Mouse (Mus musculus): ENCODE data around the gene C130050O18Rik.

The C130050O18Rik gene

DNA sequence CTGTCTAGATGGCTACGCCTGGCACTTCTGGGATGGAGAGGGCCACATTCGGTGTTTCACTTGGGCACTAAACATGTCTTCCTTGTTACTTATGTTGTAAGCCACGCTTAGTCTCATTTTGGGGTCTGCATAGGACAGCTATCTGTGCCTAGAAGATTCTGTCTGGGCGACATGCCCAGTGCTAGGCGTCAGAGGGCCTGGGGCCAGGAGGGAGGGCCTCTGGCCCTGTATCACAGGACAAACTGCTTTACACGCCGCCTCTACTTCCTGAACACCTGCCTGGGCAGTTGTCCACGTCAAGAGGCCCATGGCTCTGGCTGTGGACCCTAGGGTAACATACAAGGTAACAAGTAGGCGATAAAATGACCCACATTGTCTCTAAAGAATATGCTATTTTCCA is 22.9 kb downstream of the C130050O18Rik start:
- DNase-seq (ENCODE audit: low spot score): no peak

DNA sequence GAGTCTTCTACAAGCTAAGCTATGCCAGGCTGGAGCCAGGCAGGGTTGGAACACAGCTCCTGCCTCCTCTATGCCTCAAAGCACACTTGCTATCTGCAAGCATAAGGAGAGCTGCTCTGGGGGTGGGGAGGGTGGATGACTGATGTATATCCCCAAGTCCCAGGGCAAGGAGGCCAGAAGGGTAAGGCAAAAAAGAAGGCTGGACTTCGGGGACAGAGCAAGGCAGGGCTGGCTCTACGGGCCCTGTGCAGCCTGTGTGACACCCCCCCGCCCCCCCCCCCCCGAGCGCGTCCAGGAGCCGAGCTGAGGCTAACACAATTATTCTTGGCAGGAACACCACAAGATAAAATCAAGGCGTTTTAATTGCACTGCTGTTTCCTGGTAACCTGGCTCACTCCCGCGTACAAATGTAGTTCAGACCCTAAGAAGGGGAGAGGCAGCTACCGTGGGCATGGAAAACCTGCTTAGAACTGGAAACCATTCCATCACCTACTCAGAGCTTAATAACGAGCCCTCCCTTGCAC is 24.8 kb downstream of the C130050O18Rik start:
- no peak for DNase-seq (ENCODE audit: low spot score)

DNA sequence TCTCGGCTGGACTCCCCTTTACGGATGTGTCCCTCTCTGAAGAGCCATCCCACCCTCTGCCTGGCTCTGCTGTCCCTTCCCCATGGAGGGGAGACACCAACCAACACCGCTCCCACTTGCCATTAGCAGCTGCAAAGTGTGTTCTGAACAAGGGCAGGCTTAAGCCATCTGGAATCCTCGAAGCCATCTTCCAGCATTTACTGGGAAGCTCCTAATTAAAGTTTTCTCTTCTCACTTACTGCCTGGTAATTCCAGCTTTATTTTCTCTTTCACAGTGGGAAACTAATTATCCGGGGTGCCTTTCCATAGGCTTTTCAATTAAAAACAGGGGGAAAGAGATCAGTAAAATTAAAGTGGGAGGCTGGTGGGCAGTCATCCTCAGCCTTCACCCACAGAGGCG is 27.3 kb downstream of the C130050O18Rik start:
- DNase-seq (ENCODE audit: low spot score): no peak

DNA sequence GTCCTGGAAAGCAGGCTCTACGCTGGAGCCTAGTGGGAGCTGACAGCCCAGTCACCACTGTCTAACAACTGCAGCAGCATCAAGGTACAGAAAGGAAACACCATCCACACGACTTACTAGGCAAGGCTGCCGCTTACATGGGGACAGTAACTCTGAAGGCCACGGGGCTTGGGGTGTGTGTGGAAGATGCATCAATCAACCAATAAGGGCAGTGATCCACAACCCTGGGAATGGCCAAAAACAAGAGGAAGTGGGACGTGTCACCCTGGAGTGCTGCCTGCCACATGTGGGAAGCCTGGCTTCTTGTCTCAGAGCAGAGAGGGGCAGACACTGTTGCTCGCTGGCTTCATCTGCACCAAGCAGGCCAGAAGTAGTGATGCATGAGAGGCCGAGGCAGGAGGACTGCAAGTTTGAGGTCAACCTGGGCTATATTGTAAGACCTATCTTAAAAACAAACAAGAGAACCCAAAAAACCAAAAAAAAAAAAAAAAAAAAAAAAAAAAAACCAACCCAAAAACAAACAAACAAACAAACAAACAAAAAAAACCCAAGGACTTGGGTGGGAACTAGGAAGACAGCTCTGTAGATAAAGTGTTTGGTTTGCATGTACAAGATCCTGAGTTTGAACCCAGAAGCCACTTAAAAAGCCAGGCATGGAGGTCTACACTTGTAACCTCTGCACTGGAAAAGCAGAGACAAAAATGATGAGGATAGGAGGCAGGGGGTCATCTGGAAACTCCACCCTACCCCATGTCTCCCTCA is 27.8 kb downstream of the C130050O18Rik start:
- no peak for DNase-seq (ENCODE audit: low spot score)

DNA sequence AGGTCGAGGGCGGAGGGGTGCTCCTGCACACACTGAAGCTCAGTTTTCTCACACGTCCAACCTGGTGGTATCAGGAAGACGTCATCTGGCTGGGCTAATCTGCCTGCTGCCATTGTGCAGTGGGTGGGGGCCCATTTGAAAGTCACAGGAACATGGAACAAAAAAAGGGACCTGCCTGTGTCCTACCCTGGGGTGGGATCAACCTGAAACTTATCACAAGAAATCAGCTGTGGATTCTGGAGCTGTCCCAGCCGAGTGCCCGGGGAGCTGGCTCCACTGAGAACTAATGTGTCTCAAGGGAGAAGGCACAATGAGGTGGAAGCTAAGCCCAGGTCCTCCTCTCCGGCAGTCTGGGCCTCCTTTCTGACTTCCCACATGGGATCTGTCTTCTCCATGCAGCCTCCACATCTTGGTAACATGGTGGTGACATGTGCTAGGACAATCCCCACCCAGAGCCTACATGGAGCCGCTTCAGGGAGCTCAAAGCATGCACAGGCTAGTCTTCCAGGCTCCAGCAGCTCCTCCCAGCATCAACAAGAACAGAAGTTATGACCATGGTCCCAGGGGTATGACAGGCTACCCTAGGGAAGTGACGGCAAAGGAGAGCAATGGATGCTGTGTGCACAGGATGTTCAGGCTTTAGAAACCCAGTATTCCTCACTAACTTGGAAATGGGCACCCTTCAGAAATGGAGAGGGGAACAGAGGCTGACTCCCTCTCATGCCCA is 28.9 kb downstream of the C130050O18Rik start:
- no peak for DNase-seq (ENCODE audit: low spot score)

DNA sequence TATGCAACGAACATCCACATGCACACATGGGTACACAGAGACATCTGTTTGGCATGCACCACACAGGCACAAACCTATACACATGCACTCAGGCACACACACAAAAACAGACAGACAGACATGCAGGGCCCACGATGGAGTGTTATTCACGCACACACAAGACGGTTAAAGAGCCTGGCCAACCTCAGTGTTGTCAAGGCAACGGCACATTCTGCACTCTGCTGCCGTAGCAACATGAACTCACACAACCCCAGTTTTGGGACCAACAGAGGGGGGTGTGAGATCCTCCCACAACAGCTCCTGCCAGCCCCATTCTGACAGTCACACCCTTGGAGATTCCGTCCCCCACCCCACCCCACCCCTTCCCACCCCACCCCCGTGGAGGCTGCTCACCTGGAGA is 29.9 kb downstream of the C130050O18Rik start:
- no peak for DNase-seq (ENCODE audit: low spot score)

DNA sequence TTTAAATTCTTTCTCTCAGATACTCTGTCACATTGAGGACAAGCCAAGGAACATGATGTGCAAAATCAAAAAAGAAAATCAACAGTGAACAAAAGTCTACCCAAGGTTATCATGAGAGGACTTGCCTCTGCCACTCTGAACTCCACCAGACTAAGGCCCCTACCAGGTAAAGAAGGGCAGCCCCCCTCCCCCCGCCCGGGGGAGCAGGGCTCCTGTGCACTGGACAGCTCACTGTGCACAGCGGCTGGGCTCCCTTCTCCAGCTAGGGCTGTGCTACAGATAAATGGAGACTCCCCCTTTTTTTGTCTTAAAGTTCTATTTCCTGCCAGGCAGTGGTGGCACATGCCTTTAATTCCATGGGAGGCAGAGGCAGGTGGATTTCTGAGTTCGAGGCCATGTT is 32.7 kb downstream of the C130050O18Rik start:
- peak; percentile 64 for DNase-seq (ENCODE audit: low spot score)

DNA sequence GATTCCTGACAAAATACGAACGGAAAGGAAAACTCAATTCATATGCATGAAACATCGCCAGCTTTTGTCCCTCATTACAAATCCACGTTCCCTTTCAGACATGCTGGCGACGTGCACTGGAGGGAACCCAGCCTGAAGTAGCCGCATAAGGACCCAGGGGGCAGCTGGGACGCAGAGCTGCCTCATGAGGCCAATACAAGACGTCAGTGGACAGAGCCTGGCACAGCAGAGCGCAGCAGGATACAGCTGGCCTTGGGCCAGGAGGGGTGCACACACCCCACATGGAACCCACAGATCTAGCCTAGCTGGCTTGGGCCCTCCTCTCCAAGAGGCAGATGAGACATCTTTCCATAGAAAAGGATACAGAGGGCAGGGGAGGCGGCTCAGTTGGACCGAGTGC is 33.4 kb downstream of the C130050O18Rik start:
- no peak for DNase-seq (ENCODE audit: low spot score)

DNA sequence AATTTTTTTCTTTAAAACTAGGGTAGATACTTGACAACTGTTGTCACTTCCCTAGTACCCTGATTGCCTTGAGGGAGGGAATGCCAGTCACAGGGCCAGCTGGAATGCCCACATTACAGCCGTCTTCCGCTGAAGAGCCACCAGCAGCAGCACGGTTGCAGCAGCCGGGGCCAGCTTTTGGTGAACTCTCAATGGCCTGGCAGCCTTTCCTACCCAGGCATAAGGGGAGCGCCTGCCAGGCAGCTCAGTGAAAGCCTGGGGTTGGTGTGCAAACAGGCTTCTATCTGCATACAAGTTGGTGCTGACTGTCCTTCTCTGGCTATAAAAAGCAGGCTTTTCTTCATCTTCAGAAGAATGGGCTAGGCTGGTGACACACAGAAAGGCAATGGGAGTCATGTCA is 35.4 kb downstream of the C130050O18Rik start:
- DNase-seq (ENCODE audit: low spot score): no peak

DNA sequence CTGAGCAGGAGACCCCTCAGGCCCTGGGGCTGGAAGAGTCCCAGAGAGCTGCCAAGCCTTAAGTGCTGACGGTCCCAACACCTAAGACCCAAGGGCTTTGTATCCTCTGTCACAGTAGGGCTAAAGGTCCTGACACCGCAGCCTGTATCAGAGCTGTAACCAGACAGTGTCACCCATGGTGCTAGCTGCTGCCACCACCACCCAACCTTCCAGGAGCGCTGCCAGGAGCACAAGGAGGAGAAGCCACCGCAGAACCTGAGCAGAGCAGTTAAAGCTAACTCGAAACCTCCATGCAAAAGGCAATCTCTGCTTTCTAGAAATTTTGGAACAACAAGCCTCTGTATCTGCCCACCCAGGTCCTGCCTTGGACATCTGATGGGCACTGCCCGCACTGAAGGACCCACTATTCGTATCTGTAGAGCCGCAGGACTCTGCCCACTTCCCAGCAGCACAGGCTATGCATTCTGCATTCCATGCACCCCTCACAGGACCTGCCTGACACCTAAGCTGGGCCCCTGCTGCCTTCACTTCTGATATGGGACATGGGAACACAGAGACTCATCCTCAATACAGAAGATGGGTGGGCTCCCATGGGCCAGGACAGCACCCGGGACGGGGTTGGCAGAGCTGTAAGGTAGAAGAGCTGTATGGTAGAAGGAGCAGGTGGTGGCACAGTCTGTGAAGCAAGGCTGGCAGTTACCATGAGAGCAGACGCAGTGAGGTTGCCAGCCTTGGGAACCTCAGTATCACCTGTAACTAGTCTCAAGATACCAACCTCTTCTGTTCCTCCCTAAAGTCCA is 36.0 kb downstream of the C130050O18Rik start:
- no peak for DNase-seq (ENCODE audit: low spot score)

DNA sequence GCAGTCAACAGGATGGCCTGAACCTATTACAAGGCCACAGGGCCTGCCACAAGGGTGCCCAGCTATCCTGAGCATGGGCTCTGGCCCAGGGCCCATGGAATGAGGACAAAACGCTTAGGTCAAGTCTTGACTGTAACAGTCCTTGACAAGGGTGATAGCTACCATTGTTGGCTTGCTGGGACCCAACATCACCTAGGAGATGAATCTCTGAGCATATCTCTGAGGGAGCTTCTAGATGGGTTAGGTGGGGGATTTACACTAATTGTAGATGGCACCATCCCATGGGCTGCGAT is 36.6 kb downstream of the C130050O18Rik start:
- no peak for DNase-seq (ENCODE audit: low spot score)

DNA sequence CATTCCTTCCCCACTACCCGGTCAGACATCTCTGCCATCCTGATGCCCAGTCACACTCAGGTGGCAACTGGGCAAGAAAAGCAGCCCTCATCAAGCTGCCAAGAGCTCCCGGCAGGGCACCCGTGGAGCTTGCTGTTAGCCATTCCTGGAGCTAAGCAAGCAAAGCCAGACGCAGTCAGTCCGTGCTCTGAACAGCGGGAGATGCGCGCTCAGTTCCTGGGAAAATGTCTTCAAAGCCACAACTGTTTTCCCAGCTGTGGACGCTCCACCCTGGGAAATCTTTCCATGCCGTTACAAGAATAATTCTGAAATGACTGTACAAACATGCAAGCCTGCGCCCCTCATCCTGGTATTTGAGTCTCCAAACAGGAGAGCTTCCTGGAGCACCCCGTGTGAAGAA is 37.3 kb downstream of the C130050O18Rik start:
- DNase-seq (ENCODE audit: low spot score): no peak

DNA sequence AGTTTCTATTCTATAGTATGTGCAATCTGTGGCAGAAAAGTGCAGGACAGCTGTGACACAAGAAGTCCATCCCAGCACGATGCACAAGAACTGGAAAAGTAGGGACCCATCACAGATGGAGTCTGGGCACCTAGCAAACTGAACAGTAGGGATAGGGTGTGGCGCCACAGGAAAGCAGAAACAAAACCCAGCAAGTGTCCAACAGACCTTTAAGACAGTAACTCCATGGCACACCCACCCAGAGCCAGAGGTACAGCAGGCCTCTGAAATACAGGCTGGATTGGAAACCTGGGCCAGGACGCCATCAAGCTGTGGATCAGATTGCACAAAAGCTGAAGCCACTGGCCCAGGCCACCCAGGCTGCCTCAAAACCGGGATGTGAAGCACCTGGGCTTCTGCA is 37.9 kb downstream of the C130050O18Rik start:
- DNase-seq (ENCODE audit: low spot score): no peak

DNA sequence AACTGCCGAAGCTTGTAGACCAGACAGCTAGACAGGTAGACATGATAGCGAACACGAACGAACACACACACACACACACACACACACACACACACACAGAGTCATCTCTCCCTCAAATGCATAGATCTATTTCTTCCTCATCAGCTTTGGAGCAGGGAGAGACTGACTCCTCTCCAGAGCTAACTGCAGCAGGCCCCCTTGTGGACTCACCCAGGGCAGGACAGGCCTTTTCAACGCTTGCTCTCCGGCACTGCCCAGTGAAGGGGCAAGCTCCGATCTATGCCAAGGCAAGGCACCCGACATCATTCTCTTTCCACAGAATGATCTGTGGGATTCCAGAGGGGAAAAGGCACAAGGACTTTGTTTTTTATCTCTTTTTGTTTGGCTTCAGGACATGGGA is 40.2 kb downstream of the C130050O18Rik start:
- DNase-seq (ENCODE audit: low spot score): peak; percentile 67

DNA sequence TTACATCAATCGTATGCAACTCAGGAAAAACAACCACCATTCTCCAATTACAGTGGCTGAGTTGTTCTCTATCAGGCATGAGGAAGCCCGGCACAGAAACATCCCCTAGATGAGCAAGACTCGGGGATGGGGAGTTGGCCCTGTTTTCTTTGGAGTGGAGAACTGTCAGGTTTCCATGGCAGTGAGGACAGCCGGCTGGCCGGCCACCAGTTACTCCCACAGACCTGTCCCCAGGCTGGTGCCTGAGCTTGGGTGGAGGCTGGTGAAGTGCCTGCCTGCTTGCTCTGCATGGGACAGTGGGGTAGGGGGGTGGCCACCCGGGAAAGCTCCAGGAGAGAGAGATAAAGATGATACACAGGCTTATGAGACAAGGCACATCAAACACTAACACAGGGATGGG is 42.9 kb downstream of the C130050O18Rik start:
- DNase-seq (ENCODE audit: low spot score): no peak

DNA sequence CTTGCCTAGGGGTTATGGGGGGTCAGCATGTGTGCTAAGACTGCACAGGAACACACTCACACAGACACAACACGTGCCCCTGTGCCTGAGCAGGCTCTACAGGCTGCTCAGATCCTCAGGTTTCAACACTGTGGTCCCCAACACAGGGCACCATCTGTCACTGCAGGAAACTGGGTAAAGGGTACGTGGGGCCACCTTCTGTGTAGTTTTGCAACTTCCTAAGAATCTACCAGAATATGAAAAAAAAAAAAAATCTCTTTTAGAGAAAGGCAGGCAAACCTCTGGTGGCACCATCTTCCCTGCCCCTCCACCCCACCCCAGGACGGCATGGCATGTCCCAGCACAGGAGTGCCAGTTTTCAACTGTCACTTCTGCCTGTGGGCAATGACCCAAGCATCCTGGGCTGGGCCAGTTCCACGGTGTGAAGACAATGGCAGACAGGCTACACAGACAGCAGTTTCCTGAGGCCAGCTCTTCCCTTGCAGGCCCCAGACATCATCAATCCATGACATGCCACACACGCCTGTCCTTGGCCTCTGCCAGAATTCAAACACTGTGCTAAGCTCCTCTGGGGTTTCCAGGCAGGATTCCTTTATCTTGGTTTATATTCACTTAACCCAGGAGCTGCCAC is 44.2 kb downstream of the C130050O18Rik start:
- no peak for DNase-seq (ENCODE audit: low spot score)

DNA sequence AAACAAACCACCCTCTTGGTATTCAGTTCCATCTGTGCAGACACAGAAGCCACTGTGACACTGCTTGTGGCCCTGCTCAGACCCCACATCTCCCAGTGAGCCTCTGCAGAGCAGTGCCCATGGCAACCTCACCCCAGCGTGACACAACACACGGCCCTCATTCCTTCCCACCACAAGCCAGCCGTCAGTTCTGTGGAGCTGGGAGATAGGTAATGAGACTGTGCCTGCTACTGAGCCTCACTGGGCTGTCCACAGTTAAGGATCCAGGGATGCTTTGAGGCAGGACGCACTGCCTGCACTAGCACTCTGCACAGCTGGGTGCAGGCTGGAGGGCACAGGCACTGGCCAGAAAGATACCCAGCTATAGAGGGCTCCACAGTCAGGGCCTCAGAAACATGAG is 44.8 kb downstream of the C130050O18Rik start:
- DNase-seq (ENCODE audit: low spot score): no peak

DNA sequence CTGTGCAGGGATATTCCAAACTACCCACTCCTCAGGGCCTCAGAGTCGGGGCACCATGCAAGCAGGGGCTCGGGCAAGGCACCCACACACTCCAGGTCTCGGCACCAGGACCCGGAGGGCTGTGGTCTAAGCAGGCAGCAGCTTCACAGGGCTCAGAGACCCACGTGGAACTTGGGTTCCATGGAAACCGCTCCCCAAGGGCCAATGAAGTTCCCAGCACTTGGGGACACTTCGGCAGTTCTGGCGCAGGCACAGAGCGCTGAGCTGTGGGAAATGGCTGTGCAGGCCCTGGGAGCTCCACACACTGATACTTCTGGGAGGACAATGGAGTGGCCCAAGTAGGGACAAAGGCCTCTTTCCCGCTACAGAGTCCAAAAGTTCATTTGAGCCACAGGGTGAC is 48.0 kb downstream of the C130050O18Rik start:
- DNase-seq (ENCODE audit: low spot score): no peak

DNA sequence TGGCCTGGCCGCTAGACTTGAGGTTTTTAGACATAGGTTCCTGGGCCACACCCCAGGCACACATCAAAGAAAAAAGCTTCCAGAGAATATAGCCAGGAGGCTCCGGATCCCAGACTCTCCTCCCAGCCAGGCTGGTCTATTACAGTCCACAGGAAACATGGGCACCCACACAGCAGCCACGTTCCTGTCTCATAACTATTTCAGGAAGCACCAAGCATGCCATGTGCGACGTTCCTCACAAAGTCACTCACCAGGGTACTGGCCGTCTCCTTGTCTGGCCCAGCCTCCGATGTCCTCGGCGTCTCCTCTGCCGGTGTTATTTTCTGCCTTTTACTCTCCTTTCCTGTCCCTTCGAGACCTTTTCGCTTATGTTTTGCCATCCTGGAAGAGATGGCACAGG is 50.1 kb downstream of the C130050O18Rik start:
- no peak for DNase-seq (ENCODE audit: low spot score)

DNA sequence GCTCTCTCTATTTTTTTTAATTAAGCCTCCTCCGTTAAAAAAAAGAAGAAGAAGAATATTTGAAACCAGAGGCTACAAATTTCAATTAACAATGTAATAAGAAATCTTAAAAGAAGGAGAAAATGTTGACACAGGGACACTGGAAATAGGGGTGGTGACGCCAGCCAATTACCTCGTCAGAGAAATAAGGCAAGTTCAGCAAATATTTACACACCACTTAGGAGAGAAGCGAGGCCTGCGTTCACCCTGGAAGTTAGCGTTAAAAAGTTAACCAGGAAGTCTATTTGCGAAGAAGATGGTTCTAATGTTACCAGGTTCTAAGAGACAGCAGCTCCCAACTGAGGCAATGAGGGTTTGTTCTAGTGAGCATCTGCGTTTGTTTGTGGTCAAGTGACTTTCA is 52.2 kb downstream of the C130050O18Rik start:
- no peak for DNase-seq (ENCODE audit: low spot score)

DNA sequence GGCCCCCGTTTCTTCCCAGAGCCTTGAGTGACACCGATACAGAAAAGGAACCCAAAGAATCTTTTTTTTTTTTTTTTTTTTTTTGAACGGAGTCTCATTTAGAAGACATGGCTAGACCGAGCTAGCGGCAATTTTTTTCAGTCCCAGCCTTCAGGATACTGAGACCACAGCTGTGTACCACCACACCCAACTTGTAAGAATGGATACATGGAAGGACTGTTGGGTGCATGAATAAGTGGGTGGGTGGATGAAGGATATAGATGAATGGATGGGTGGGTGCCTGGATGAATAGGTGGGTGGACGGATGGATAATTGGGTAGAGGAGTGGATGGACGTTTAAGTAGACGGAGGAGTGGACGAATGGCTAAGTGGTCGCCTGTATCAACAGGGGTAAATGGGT is 54.9 kb downstream of the C130050O18Rik start:
- no peak for DNase-seq (ENCODE audit: low spot score)

DNA sequence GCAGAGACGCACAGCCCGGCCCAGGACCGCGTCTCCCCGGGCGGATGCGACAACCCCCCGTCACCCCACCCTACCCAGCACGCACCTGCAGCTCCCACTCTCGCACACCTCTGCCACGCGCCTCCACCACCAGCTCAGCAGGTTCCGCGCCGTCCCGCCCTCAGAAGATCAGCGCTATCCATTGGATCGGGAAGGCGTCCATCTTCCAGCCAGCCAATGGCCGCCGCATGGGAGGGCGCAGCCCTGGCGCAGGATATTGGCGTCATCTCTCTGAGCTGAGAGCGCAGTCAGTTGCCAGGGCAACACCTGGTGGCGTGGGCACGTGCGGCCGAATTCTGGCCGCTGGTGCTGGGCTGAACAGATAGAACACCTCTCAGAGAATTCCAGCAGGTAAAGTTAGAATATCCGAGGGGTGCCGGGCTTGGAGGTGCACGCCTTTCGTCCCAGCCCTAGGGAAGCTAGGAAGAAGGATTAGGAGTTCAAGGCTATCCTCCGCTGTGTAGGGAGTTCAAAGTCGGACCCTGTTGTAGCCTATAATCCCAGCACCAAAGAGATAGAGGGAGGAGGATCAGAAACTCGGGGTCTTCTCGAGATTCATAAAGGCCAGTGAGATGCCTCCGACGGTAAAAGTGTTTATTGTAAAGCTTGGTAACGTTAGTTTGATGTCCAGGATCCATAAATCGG is 55.4 kb downstream of the C130050O18Rik start, which contains the start of gene 3110082I17Rik:
3110082I17Rik (minus strand) TSS at position 144 of the 684 bp plus-strand sequence.
- peak; percentile 99 for DNase-seq (ENCODE audit: low spot score)
